Mouse (Mus musculus): ENCODE measurements around the gene Cog4. TPM values are rescaled to one million over a fixed set of nuclear protein-coding genes. Genes with fewer than 3 reads are reported as not detected.

Gene Cog4
- polyA plus RNA-seq, 1 experiment from 2014 or later = 56.1 TPM

DNA sequence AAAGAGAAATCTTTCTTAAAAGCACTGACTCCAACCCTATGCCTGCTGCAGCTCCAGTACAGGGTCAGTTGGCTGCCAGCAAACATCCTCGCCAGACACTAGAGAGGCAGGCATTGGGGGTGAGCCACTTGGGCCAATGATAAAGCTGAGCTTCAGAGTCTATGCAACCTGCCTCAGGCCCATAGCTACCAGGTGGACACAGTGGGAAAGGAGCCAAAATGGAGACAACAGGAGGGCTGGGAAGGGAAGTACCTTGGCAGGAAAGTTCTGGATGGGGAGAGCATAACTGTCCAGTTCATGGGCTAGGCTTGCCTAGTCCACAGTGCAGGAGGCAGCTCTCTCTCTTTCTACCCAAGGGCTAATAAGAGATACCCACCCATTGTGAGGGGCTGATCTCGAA lies 46.5 kb downstream of the Cog4 start:
- no peaks in the 10 kb centered on the region for H3K27me3 ChIP-seq (replicated peaks; ENCODE audit: control insufficient read depth, insufficient read depth, low read length)
- 98% methylated on average over 2 of the region's 2 CpGs for WGBS
- DNase-seq (ENCODE audit: low spot score) (no peak), ATAC-seq (no peak)
- no peak overlapping the region for H3K9ac ChIP-seq (ENCODE audit: low read length)
- no peak overlapping the region for H3K4me2 ChIP-seq (ENCODE audit: low read length)
- peaks cover 18% of the 10 kb centered on the region; the same call in 1 of the 2 replicates for H3K36me3 ChIP-seq (ENCODE audit: control insufficient read depth, insufficient read depth, low read length)
- no peaks in the 10 kb centered on the region for H3K9me3 ChIP-seq (replicated peaks; ENCODE audit: control insufficient read depth, low read length)
- no peaks in the 10 kb centered on the region for H3K4me1 ChIP-seq (ENCODE audit: control insufficient read depth, insufficient read depth, low read length)
- H3K27ac ChIP-seq (ENCODE audit: low read depth, low read length) = no peak overlapping the region
- no peak overlapping the region for H3K4me3 ChIP-seq (ENCODE audit: low read depth, low read length)

DNA sequence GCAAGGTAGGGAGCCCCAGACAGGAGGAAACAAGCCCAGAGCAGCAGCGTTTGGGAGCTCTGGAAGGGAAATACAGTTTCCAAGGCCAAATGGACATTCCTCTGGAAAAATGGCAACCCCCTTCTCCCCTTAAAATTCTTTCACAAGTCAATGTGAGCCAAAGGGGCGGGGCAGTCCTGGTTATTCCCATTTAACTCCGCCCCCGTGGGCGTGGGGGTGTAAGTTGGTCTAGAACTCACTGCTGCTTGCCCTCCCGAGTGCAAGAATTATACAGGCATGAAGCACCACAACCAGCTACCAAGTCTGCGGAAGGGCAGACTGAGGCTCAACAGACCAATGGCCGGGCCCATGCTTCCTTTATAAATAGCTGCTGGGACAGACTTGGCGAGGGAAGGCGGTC lies 48.5 kb downstream of the Cog4 start:
- H3K36me3 ChIP-seq (ENCODE audit: control insufficient read depth, insufficient read depth, low read length) = peaks cover 14% of the 10 kb centered on the region; the same call in 1 of the 2 replicates
- no peak overlapping the region for H3K27ac ChIP-seq (ENCODE audit: low read depth, low read length)
- DNase-seq (ENCODE audit: low spot score) = no peak
- no peak overlapping the region for H3K4me2 ChIP-seq (ENCODE audit: low read length)
- H3K9me3 ChIP-seq (replicated peaks; ENCODE audit: control insufficient read depth, low read length) = no peaks in the 10 kb centered on the region
- H3K27me3 ChIP-seq (replicated peaks; ENCODE audit: control insufficient read depth, insufficient read depth, low read length) = no peaks in the 10 kb centered on the region
- ATAC-seq = no peak
- 85% methylated on average over 10 of the region's 10 CpGs for WGBS
- H3K4me3 ChIP-seq (ENCODE audit: low read depth, low read length) = no peak overlapping the region
- no peaks in the 10 kb centered on the region for H3K4me1 ChIP-seq (ENCODE audit: control insufficient read depth, insufficient read depth, low read length)
- H3K9ac ChIP-seq (ENCODE audit: low read length) = no peak overlapping the region

DNA sequence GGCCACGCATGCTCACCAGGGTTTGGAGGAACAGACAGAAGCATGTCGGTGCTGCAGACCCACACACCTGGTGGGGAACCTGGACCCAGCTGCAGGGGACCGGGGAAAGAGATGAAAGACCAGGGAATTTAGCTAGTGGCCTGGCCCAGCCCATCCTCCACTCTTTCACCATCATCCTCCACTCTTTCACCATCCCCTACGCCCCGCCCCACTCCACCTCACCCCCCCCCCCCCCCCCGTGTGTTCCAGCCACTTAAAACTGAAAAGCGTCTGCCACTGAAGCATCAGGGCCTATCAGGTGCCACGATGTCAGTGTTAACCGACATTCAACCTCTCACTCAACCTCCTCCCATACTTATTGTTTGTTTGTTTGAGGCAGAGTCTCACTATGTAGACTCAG lies 48.9 kb downstream of the Cog4 start:
- Histone ChIP-seq H3K4me3 (ENCODE audit: low read depth, low read length) (no peak overlapping the region), H3K36me3 (ENCODE audit: control insufficient read depth, insufficient read depth, low read length) (peaks cover 11% of the 10 kb centered on the region; the same call in 1 of the 2 replicates), H3K4me1 (ENCODE audit: control insufficient read depth, insufficient read depth, low read length) (no peaks in the 10 kb centered on the region), H3K9ac (ENCODE audit: low read length) (no peak overlapping the region), H3K27ac (ENCODE audit: low read depth, low read length) (no peak overlapping the region), H3K27me3 (replicated peaks; ENCODE audit: control insufficient read depth, insufficient read depth, low read length) (no peaks in the 10 kb centered on the region), H3K4me2 (ENCODE audit: low read length) (no peak overlapping the region), H3K9me3 (replicated peaks; ENCODE audit: control insufficient read depth, low read length) (no peaks in the 10 kb centered on the region)
- WGBS = 91% methylated on average over 5 of the region's 9 CpGs
- ATAC-seq (no peak), DNase-seq (ENCODE audit: low spot score) (no peak)

DNA sequence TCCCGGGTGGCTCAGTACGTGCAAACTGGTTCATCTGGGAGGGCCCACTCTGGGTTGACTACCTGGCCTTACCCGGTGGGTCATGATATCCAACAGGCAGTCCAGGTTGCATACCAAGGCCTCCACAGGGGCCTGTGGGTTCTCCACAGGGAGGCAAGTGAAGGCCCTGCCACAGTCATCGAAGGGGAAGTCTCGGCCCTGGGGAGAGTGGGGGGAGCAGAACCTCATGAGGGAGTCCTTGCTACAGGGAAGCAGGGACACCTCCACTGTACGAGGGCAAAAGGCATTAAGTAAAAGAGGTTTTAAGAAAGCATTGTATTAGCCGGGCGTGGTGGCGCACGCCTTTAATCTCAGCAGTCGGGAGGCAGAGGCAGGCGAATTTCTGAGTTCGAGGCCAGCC lies 49.4 kb downstream of the Cog4 start:
- Histone ChIP-seq H3K4me1 (ENCODE audit: control insufficient read depth, insufficient read depth, low read length) (no peaks in the 10 kb centered on the region), H3K4me2 (ENCODE audit: low read length) (no peak overlapping the region)

DNA sequence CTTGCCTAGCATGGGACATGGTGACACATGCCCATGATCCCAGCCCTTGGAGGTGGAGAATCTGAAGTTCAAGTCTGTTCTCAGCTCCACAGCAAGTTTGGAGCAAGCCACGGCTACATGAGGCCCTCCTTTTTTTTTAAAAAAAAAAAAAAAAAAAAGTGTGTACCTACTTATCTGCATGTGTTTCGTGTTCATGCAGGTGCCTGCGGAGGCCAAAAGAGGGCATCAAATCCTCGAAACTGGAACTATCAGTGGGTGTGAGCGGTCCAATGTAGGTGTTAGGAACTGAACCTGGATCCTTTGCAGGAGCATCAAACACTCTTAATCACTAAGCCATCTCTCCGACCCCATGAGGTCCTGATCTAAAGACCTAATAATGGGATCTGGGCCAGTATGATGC lies 51.1 kb downstream of the Cog4 start:
- H3K9ac ChIP-seq (ENCODE audit: low read length) = no peak overlapping the region
- no peaks in the 10 kb centered on the region for H3K4me1 ChIP-seq (ENCODE audit: control insufficient read depth, insufficient read depth, low read length)
- DNase-seq (ENCODE audit: low spot score) (no peak), ATAC-seq (no peak)
- peaks cover 11% of the 10 kb centered on the region; the same call in 1 of the 2 replicates for H3K36me3 ChIP-seq (ENCODE audit: control insufficient read depth, insufficient read depth, low read length)
- H3K4me3 ChIP-seq (ENCODE audit: low read depth, low read length) = no peak overlapping the region
- WGBS = 91% methylated on average over 6 of the region's 6 CpGs
- no peaks in the 10 kb centered on the region for H3K27me3 ChIP-seq (replicated peaks; ENCODE audit: control insufficient read depth, insufficient read depth, low read length)
- no peaks in the 10 kb centered on the region for H3K9me3 ChIP-seq (replicated peaks; ENCODE audit: control insufficient read depth, low read length)
- no peak overlapping the region for H3K4me2 ChIP-seq (ENCODE audit: low read length)
- H3K27ac ChIP-seq (ENCODE audit: low read depth, low read length) = no peak overlapping the region

More for the DNA sequence above, 49.4 kb downstream of the Cog4 start:
- no peak for DNase-seq (ENCODE audit: low spot score)
- Histone ChIP-seq H3K4me3 (ENCODE audit: low read depth, low read length) (no peak overlapping the region), H3K27ac (ENCODE audit: low read depth, low read length) (no peak overlapping the region), H3K36me3 (ENCODE audit: control insufficient read depth, insufficient read depth, low read length) (peaks cover 11% of the 10 kb centered on the region; the same call in 1 of the 2 replicates), H3K9ac (ENCODE audit: low read length) (no peak overlapping the region), H3K9me3 (replicated peaks; ENCODE audit: control insufficient read depth, low read length) (no peaks in the 10 kb centered on the region), H3K27me3 (replicated peaks; ENCODE audit: control insufficient read depth, insufficient read depth, low read length) (no peaks in the 10 kb centered on the region)
- WGBS = 94% methylated on average over 13 of the region's 13 CpGs
- ATAC-seq = no peak

DNA sequence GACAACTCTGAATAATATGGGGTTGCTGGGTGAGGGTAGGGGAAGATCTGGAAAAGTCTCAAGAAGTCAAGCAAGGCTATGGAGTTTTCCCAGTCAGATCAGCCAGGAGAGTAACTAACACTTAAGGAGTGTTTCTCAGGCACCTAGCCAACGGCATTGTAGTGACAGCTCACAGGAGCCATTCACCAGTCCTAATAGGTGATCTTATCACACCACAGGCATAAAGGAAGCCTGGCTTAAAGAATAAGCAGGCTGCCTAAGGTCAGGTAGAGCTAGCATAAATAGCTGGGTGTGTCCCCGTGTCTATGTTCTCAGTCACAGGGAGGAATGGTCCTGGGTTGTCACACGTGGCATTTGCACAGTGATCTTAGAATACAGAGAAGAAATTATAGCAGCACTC lies 54.7 kb downstream of the Cog4 start:
- no peak for ATAC-seq
- Histone ChIP-seq H3K27ac (ENCODE audit: low read depth, low read length) (no peak overlapping the region), H3K4me1 (ENCODE audit: control insufficient read depth, insufficient read depth, low read length) (no peaks in the 10 kb centered on the region), H3K4me2 (ENCODE audit: low read length) (no peak overlapping the region), H3K9ac (ENCODE audit: low read length) (no peak overlapping the region), H3K4me3 (ENCODE audit: low read depth, low read length) (no peak overlapping the region), H3K36me3 (ENCODE audit: control insufficient read depth, insufficient read depth, low read length) (peaks cover 7% of the 10 kb centered on the region; the same call in 1 of the 2 replicates), H3K27me3 (replicated peaks; ENCODE audit: control insufficient read depth, insufficient read depth, low read length) (no peaks in the 10 kb centered on the region), H3K9me3 (replicated peaks; ENCODE audit: control insufficient read depth, low read length) (no peaks in the 10 kb centered on the region)
- no peak for DNase-seq (ENCODE audit: low spot score)
- 84% methylated on average over 3 of the region's 3 CpGs for WGBS

DNA sequence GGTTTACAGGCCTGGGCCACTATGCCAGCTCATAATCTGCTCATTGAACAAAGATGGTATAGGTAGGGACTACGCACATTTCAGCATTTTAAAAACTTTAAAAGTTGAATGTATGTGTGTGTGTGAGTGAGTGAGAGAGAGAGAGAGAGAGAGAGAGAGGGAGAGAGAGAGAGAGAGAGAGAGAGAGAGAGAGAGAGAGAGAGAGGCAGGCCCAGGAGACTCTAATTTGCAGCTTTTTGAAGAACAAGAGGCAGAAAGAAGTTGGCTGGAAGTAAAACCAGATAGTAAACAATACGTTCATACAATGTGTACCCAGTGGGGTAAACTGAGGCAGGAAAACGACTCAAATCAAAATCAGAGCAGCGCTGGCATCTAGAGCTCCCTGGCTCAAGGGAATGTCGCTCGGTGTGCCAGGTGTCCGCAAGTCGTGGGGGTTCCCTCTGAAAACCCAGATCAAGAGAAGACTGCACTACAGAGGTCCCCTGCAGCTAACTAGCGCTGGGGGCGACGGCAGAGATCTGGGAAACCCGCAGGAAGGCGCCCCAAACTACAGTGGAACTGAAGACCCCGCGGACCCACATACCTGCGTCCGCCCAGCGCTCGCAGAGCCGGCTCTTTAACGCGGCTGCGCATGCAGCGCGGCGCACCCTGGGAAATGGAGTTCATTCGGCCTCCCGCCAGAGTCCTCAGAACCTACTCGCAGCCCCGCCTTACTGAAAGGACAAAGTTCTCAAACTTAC lies 55.6 kb downstream of the Cog4 start, which contains the start of gene Fuk:
Fuk (minus strand) TSS at position 650 of the 740 bp plus-strand sequence.
- peak within 1 kb of the TSS; percentile 73 for H3K9ac ChIP-seq (ENCODE audit: low read length)
- H3K4me3 ChIP-seq (ENCODE audit: low read depth, low read length) = peak within 1 kb of the TSS; percentile 70
- H3K27ac ChIP-seq (ENCODE audit: low read depth, low read length) = no peak within 1 kb of the TSS
- peak; percentile 88 for DNase-seq (ENCODE audit: low spot score)
- peak within 1 kb of the TSS; percentile 68 for H3K4me2 ChIP-seq (ENCODE audit: low read length)
- WGBS = 3% methylated on average over 30 of the region's 30 CpGs
- H3K4me1 ChIP-seq (ENCODE audit: control insufficient read depth, insufficient read depth, low read length) = no peaks in the 10 kb centered on the region
- H3K9me3 ChIP-seq (replicated peaks; ENCODE audit: control insufficient read depth, low read length) = no peaks in the 10 kb centered on the region
- ATAC-seq = peak; percentile 98
- no peaks in the 10 kb centered on the region for H3K27me3 ChIP-seq (replicated peaks; ENCODE audit: control insufficient read depth, insufficient read depth, low read length)
- peaks cover 7% of the 10 kb centered on the region; the same call in 1 of the 2 replicates for H3K36me3 ChIP-seq (ENCODE audit: control insufficient read depth, insufficient read depth, low read length)

DNA sequence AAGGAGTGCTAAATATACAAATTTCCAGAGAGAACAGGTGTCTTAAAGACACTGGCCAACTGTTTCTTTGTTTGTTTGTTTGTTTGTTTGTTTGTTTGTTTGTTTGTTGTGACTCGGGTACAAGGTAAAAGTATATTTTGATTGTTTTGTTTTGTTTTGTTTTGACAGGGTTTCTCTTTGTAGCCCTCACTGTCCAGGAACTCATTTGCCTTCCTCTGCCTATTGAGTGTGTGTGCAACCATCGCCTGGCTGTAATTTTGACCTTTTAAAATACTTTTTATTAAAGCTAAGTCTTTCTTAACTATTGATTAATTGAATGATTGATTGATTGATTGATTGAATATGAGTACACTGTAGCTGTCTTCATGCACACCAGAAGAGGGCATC lies 56.2 kb downstream of the Cog4 start:
- WGBS = 58% methylated on average over 2 of the region's 2 CpGs
- no peaks in the 10 kb centered on the region for H3K4me1 ChIP-seq (ENCODE audit: control insufficient read depth, insufficient read depth, low read length)
- H3K9ac ChIP-seq (ENCODE audit: low read length) = no peak overlapping the region; the same call in 1 of the 2 replicates
- no peaks in the 10 kb centered on the region for H3K27me3 ChIP-seq (replicated peaks; ENCODE audit: control insufficient read depth, insufficient read depth, low read length)
- peak overlapping the region; percentile 68 for H3K4me2 ChIP-seq (ENCODE audit: low read length)
- ATAC-seq (peak; percentile 61), DNase-seq (ENCODE audit: low spot score) (no peak)
- no peak overlapping the region for H3K27ac ChIP-seq (ENCODE audit: low read depth, low read length)
- H3K4me3 ChIP-seq (ENCODE audit: low read depth, low read length) = peak overlapping the region; percentile 70; the same call in 1 of the 2 replicates
- H3K9me3 ChIP-seq (replicated peaks; ENCODE audit: control insufficient read depth, low read length) = no peaks in the 10 kb centered on the region
- peaks cover 7% of the 10 kb centered on the region; the same call in 1 of the 2 replicates for H3K36me3 ChIP-seq (ENCODE audit: control insufficient read depth, insufficient read depth, low read length)

DNA sequence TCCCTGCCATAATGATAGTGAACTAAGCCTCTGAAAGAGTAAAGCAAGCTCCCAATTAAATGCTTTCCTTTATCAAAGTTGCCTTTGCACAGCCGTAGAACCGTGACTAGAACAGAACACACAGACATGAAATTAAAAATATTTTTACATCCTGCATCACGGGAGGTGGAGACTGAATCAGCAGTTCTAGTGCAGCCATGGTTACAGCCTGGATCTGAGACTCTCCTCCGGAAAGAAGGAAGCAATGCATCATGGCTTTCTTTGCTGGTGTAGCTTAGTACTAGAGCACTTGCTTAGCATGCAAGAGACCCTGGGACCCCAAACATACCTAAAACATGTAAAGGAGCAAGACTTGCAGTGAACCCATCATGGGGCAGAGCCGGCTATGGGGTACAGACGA lies 59.0 kb downstream of the Cog4 start:
- Histone ChIP-seq H3K9ac (ENCODE audit: low read length) (no peak overlapping the region), H3K27me3 (replicated peaks; ENCODE audit: control insufficient read depth, insufficient read depth, low read length) (no peaks in the 10 kb centered on the region), H3K9me3 (replicated peaks; ENCODE audit: control insufficient read depth, low read length) (no peaks in the 10 kb centered on the region), H3K27ac (ENCODE audit: low read depth, low read length) (no peak overlapping the region), H3K4me3 (ENCODE audit: low read depth, low read length) (no peak overlapping the region), H3K4me1 (ENCODE audit: control insufficient read depth, insufficient read depth, low read length) (no peaks in the 10 kb centered on the region), H3K4me2 (ENCODE audit: low read length) (no peak overlapping the region), H3K36me3 (ENCODE audit: control insufficient read depth, insufficient read depth, low read length) (no peaks in the 10 kb centered on the region)
- ATAC-seq (no peak), DNase-seq (ENCODE audit: low spot score) (no peak)
- WGBS = 93% methylated on average over 6 of the region's 6 CpGs
